Mouse (Mus musculus): ENCODE data around the gene Sf3a2.

GRCm38 (mm10) chr10:80805322-80805721 lies 7.3 kb downstream of the Sf3a2 start:
- TF ChIP-seq SIN3A (IDR thresholded peaks at IDR 0.05; ENCODE audit: low read length) (no peak), CTCF (IDR thresholded peaks at IDR 0.05 in 2 of 3, conservative IDR thresholded peaks at IDR 0.05 in 1 of 3; ENCODE audit: control insufficient read depth in 1 of 3, insufficient read depth in 1 of 3, low read depth in 2 of 3, low read length in 3 of 3, poor library complexity in 1 of 3, severe bottlenecking in 1 of 3) (no peak), BHLHE40 (IDR thresholded peaks at IDR 0.05; ENCODE audit: borderline replicate concordance, low read depth, low read length) (no peak), TCF12 (IDR thresholded peaks at IDR 0.05; ENCODE audit: low read depth, low read length) (no peak)

Measured in MEL (cell line).